ENCODE assay signal across 9 mouse cellular contexts in the genomic region with DNA sequence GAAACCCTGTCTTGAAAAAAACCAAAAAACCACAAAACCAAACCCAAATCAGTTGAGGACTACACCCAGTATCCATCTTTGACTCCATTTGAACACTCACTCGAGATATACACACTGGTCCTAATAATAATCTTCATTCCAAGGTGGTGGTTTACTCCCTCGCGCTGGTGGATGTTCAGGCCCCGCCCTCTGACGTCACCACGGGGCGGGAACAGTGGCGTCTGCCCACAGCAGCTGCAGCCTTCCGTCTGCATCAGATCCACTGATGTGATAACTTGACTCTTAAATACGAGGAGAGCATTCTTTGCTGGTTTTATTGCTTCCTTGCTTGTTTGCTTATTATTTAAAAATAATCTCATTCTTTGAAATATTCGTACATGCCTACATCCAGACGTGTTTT. TPM values are rescaled to one million over a fixed set of nuclear protein-coding genes. Genes with fewer than 3 reads are reported as not detected.
A peak's percentile ranks its signal among the peaks of the same experiment; 100 is the strongest.
DNase-seq lines count a peak whose midpoint lies in the region; ATAC-seq lines count a peak whose summit lies in the region.
"Had no signal": no experiment of that assay in that cellular context is flagged by ENCODE, and none has a peak within 500 bp of the region (broad histone marks: within the 10 kb centered on the region; RNA-seq: fewer than 3 reads in every experiment).

No protein-coding gene starts in this region.

- H3K9ac ChIP-seq in embryonic facial prominence, embryonic 14.5 days (ENCODE audit: low read depth, low read length), result 0 out of 2 replicates have a peak overlapping the region, but pooled peaks have one; percentile 25
- H3K9ac ChIP-seq in heart, embryonic 13.5 days, result no peak overlapping the region

- ATAC-seq in embryonic facial prominence, embryonic 14.5 days (ENCODE audit: low read depth), result no peak; the same call in 1 of the 2 replicates
- ATAC-seq in heart, embryonic 13.5 days (ENCODE audit: extremely low read depth, insufficient number of reproducible peaks, low FRiP score, low TSS enrichment), result no peak

- H3K4me1 ChIP-seq in embryonic facial prominence, embryonic 14.5 days (ENCODE audit: control insufficient read depth, insufficient read depth, low read length), result no peaks in the 10 kb centered on the region
- H3K4me1 ChIP-seq in heart, embryonic 13.5 days, result peaks cover 11% of the 10 kb centered on the region; the same call in 1 of the 2 replicates

- H3K9me3 ChIP-seq in embryonic facial prominence, embryonic 14.5 days (ENCODE audit: control insufficient read depth, low read length), result no peaks in the 10 kb centered on the region
- H3K9me3 ChIP-seq in heart, embryonic 13.5 days, result no peaks in the 10 kb centered on the region

- 4% methylated on average over 12 of the region's 12 CpGs for WGBS in embryonic facial prominence, embryonic 14.5 days
- 5% methylated on average over 12 of the region's 12 CpGs for WGBS in heart, embryonic 13.5 days

- no peak overlapping the region for H3K27ac ChIP-seq in embryonic facial prominence, embryonic 14.5 days (replicated peaks; ENCODE audit: low read depth, low read length)
- H3K27ac ChIP-seq in heart, embryonic 13.5 days (replicated peaks), result no peak overlapping the region

- no peak overlapping the region for H3K4me3 ChIP-seq in embryonic facial prominence, embryonic 14.5 days (ENCODE audit: low read depth, low read length)
- 0 out of 2 replicates have a peak overlapping the region, but pooled peaks have one; percentile 14 for H3K4me3 ChIP-seq in heart, embryonic 13.5 days
- H3K4me3 ChIP-seq: erythroblast, embryonic 14.5 days had no signal

- no peaks in the 10 kb centered on the region for H3K27me3 ChIP-seq in embryonic facial prominence, embryonic 14.5 days (replicated peaks; ENCODE audit: control insufficient read depth, insufficient read depth, low read length)
- peaks cover 32% of the 10 kb centered on the region for H3K27me3 ChIP-seq in heart, embryonic 13.5 days (replicated peaks)

- peak overlapping the region; percentile 30; the same call in 1 of the 2 replicates for H3K4me2 ChIP-seq in embryonic facial prominence, embryonic 14.5 days (ENCODE audit: low read depth, low read length)
- H3K4me2 ChIP-seq in heart, embryonic 13.5 days, result peak overlapping the region; percentile 51

- H3K36me3 ChIP-seq in embryonic facial prominence, embryonic 14.5 days (ENCODE audit: control insufficient read depth, insufficient read depth, low read length), result no peaks in the 10 kb centered on the region
- H3K36me3 ChIP-seq in heart, embryonic 13.5 days, result no peaks in the 10 kb centered on the region

- DNase-seq in 416B (ENCODE audit: low read depth), result peak; percentile 87
- DNase-seq in Muller cell, postnatal 12 days (ENCODE audit: inconsistent ontology term), result peak; percentile 72
- peak; percentile 72 for DNase-seq in embryonic facial prominence, embryonic 14.5 days (ENCODE audit: low spot score)
- DNase-seq in kidney, postnatal 14 days, result peak; percentile 74
- peak; percentile 76 to 77 for DNase-seq in lung, postnatal 4 days
- peak; percentile 52 for DNase-seq in right cerebral cortex, adult 18-20 months
- DNase-seq in yolk sac, embryonic 10.5 days (ENCODE audit: low spot score), result peak; percentile 49

RNA-seq across cellular contexts. Expression of a gene that starts 24.1 kb away (rescaled TPM):
- polyA plus RNA-seq in embryonic facial prominence, embryonic 14.5 days (2014; fragmentation: Nextera tagmentation; extraction: Ambion mirVana), result 1.5 and 1.8 TPM in 2 replicates
- not detected in 2 replicates for polyA plus RNA-seq in heart, embryonic 13.5 days (2015; fragmentation: Nextera tagmentation; extraction: Ambion mirVana)
- polyA plus RNA-seq: erythroblast, embryonic 14.5 days had no signal

RNA-seq across cellular contexts. Expression of a gene that starts 32.8 kb away (rescaled TPM):
- polyA plus RNA-seq in embryonic facial prominence, embryonic 14.5 days (2014; fragmentation: Nextera tagmentation; extraction: Ambion mirVana), result 0.08 and 0.47 TPM in 2 replicates
- polyA plus RNA-seq in heart, embryonic 13.5 days (2015; fragmentation: Nextera tagmentation; extraction: Ambion mirVana), result 0.05 TPM in 1 of 2 replicates, not detected in the other
- polyA plus RNA-seq: erythroblast, embryonic 14.5 days had no signal
